Mouse (Mus musculus): ENCODE measurements around the gene Fyn.

The Fyn gene

GRCm38 (mm10) chr10:39471714-39472531 lies 103.3 kb downstream of the Fyn start:
- DNase-seq (ENCODE audit: low spot score in 2 of 2): no peak

GRCm38 (mm10) chr10:39472923-39473322 lies 104.3 kb downstream of the Fyn start:
- no peak for DNase-seq (ENCODE audit: low spot score in 2 of 2)

- no peak for DNase-seq (ENCODE audit: low spot score in 2 of 2)
Measured at GRCm38 (mm10) chr10:39479361-39479760, 110.7 kb downstream of the Fyn start.

- DNase-seq (ENCODE audit: low spot score in 2 of 2): no peak
Measured at GRCm38 (mm10) chr10:39484382-39484826, 115.7 kb downstream of the Fyn start.

- DNase-seq (ENCODE audit: low spot score in 2 of 2): no peak
Measured at GRCm38 (mm10) chr10:39484892-39485291, 116.2 kb downstream of the Fyn start.

GRCm38 (mm10) chr10:39485939-39486338 lies 117.3 kb downstream of the Fyn start:
- no peak for DNase-seq (ENCODE audit: low spot score in 2 of 2)

GRCm38 (mm10) chr10:39486501-39487450 lies 118.1 kb downstream of the Fyn start:
- no peak for DNase-seq (ENCODE audit: low spot score in 2 of 2)

- DNase-seq (ENCODE audit: low spot score in 2 of 2): no peak
Measured at GRCm38 (mm10) chr10:39487740-39488415, 119.2 kb downstream of the Fyn start.

- no peak for DNase-seq (ENCODE audit: low spot score in 2 of 2)
Measured at GRCm38 (mm10) chr10:39488542-39488941, 119.9 kb downstream of the Fyn start.

- DNase-seq (ENCODE audit: low spot score in 2 of 2): no peak
Measured at GRCm38 (mm10) chr10:39488956-39489355, 120.3 kb downstream of the Fyn start.

- no peak for DNase-seq (ENCODE audit: low spot score in 2 of 2)
Measured at GRCm38 (mm10) chr10:39490349-39491121, 121.9 kb downstream of the Fyn start.

GRCm38 (mm10) chr10:39492146-39492545 lies 123.5 kb downstream of the Fyn start:
- DNase-seq (ENCODE audit: low spot score in 2 of 2): no peak

GRCm38 (mm10) chr10:39493007-39493406 lies 124.4 kb downstream of the Fyn start:
- no peak for DNase-seq (ENCODE audit: low spot score in 2 of 2)

- DNase-seq (ENCODE audit: low spot score in 2 of 2): no peak
Measured at GRCm38 (mm10) chr10:39498641-39499040, 130.0 kb downstream of the Fyn start.

GRCm38 (mm10) chr10:39501571-39501970 lies 132.9 kb downstream of the Fyn start:
- DNase-seq (ENCODE audit: low spot score in 2 of 2): no peak

- no peak for DNase-seq (ENCODE audit: low spot score in 2 of 2)
Measured at GRCm38 (mm10) chr10:39501977-39502706, 133.5 kb downstream of the Fyn start.

- no peak for DNase-seq (ENCODE audit: low spot score in 2 of 2)
Measured at GRCm38 (mm10) chr10:39503331-39503730, 134.7 kb downstream of the Fyn start.

GRCm38 (mm10) chr10:39505007-39505406 lies 136.4 kb downstream of the Fyn start:
- no peak for DNase-seq (ENCODE audit: low spot score in 2 of 2)

GRCm38 (mm10) chr10:39505621-39506020 lies 137.0 kb downstream of the Fyn start:
- no peak for DNase-seq (ENCODE audit: low spot score in 2 of 2)

GRCm38 (mm10) chr10:39506353-39506752 lies 137.7 kb downstream of the Fyn start:
- no peak for DNase-seq (ENCODE audit: low spot score in 2 of 2)

Data from urinary bladder, adult 18-20 months (tissue).